Mouse (Mus musculus) Muller cell, postnatal 12 days (primary cell): Measurements from ENCODE around the gene Fgfrl1.

ENCODE experiments used
- DNase-seq: peaks from one replicate; pipeline ENCODE4 v3.0.0-alpha.2; 2015; ENCODE audit errors: inconsistent ontology term

The Fgfrl1 gene

DNA sequence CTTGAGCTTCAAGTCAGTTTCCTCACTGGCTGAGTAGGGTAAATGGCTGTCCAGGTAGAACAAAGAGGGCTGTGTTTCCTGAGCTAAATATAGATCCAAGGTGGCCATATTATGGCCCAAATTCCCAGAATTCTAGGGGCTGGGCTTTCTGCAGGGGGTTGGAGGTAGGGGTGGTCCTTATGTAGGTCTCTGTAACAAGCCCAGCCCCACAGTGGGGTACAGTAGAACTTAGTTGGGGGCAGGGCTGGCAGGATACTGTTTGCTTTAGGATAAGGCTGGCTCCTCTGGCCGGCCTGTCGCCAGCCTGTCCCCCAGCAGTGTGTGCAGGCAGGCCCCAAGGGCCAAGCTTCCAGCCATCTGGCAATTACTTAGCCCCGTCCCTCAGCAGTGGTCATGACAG, 8.2 kb downstream of the Fgfrl1 start:
- DNase-seq: no peak

DNA sequence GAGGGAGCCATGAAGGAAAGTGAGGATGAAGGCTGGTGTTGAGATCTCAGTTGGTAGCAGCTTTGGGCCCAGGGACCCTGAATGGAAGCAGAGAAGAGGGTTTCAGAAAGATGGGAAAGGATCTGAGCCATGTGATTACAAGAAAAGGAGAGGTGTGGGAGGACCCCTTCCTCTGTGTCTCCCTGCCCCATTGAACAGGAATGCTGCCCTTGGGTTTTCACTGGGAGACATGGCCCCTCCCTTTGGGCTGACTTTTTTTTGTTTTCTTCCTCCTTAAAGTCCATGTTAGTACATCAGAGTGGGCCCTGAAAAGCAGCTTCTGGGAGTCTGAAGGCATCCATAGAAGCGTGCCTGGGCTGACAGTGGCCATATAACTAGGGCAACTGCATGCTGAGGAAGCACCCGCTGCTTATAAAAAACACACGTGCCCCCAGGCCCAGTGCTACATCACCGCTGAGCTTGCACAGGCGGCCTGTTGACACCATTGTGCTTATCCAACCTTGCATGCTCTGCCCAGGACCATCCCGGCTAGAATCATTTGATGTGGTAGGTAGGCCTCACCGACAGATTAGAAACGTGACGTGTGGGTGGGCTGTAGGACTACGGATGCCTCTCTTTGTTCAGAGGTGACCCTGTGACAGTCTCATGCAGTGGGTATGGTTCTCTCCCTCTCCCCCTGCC, 9.3 kb downstream of the Fgfrl1 start:
- no peak for DNase-seq

DNA sequence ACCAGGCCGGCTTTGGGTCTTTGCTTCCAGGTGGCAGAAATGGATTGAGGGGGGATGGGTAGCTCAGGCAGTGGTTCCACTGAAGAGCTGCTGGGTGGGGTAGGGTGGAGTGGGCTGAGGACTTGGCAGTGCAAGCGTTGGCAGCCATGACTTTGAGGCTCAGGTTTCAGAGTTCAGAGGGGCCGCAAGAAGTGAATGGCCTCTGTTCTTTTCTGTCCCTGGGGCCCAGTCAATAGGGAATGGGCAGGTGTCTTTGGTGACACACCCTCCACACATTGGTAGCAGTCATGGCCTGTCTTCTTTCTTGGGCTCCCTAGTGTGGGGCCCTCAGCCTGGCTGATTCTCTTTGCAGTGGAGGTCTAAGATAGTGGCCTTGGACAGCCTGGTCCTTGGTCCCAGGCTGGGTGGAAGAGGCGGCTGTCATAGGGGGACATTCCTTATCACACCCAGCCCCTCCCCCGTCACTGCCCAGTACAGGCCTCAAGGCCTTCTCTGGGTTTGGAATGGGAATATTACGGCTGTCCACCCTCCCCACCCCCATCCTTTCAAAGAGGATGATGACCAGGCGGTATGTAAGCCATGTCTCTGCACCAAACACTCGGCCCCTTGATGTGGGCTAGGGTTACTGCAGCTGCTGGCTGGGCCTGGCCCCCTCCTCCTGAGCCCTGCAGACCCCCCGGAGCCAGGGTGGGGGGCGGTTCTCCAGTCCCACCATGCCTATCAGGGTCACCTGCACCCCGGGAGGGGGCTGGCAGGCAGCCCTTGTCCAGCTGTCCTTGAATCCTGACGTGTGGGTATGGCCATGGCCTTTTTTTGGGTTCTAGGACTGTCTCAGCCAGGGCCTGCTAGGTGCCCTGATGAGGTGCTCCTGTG, 11.8 kb downstream of the Fgfrl1 start:
- DNase-seq: no peak

DNA sequence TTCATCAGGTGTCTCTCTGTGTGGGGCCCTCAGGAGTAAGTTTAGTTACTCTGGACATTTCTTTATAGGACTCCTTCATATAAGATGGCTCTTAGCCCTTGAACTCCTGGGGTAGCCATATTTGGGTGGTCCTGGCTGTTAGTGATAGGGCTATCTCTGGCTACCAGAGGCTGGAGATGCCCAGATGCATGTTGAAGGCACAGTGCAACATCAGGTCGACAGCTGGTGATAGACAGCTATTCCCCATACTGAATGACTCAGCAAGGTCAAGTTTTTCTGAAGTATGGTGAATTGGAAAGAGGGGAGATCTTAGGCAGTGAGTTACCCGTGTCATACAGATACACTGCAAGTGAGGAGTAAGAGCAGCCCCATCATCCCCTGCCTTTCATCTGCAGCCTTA, 15.6 kb downstream of the Fgfrl1 start:
- DNase-seq: no peak

- no peak for DNase-seq
Observed at GRCm38 (mm10) chr5:108708419-108708818, 16.2 kb downstream of the Fgfrl1 start.

- no peak for DNase-seq
Observed at GRCm38 (mm10) chr5:108708981-108709731, 17.0 kb downstream of the Fgfrl1 start.

- DNase-seq: no peak
Observed at GRCm38 (mm10) chr5:108711968-108712367, 19.8 kb downstream of the Fgfrl1 start.

GRCm38 (mm10) chr5:108713096-108713495, 20.9 kb downstream of the Fgfrl1 start:
- DNase-seq: no peak

DNA sequence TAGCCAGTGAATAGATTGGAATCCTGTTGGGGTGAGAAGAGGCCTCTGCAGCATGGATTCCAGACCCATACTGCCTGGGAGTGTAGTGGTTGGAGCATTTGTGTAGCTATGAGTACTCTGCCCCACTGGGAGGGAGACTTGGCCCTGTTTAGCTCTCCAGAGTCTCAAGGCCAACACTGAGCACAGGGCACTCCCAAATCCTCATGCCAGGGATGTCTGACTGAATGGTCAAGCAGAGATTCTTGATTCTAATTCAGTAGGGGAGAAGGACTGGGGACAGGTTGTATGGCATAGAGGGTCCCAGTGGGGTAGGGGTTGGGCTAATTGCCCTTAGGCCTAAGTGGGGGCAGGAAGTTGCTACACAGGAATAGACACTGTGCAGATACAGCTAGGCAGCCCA, 21.5 kb downstream of the Fgfrl1 start:
- DNase-seq: peak; percentile 46

- peak; percentile 79 for DNase-seq
Observed at GRCm38 (mm10) chr5:108714149-108714548, 22.0 kb downstream of the Fgfrl1 start.

GRCm38 (mm10) chr5:108715974-108716373, 23.8 kb downstream of the Fgfrl1 start:
- no peak for DNase-seq

- DNase-seq: peak; percentile 45
Observed at GRCm38 (mm10) chr5:108718051-108718450, 25.9 kb downstream of the Fgfrl1 start.

DNA sequence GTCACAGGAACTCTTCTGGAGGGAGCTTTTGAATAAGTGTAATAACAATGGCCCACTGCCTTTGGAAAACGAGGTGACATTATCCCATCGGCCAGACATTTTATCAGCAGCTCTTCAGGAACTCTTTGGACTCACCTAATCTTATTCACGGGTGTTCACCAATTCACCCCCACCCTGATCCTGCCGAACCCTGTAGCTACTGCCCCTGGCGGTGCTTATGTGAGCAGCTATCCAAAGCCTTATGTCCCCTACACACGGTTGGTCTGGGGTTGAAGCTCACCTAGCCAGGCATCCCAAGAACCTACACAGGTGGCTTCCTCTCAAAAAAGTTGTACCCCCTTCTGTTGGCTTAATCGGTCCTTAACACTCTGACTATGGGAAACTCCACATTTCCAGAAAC, 27.6 kb downstream of the Fgfrl1 start:
- no peak for DNase-seq

DNA sequence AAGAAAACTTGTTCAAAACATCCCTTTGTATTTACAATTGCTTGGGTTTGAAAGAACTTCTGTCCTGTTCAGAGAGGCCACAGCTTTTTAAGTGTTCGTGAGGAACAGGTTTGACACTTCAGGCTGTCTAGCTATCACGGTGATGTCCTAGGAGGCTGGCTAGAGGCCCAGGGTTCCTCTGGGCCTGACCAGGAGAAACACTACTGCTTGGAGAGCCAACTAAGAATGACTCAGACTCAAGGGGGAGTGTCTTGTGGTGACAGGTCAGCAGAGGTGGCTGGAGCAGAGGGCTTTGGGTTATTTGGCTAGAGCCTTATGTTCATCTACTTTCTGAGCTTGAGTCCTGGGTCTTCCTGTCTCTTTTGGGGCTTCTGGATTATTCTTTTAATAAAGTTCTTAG, 31.8 kb downstream of the Fgfrl1 start:
- peak; percentile 87 for DNase-seq

GRCm38 (mm10) chr5:108726557-108727248, 34.5 kb downstream of the Fgfrl1 start:
- peak; percentile 84 for DNase-seq

DNA sequence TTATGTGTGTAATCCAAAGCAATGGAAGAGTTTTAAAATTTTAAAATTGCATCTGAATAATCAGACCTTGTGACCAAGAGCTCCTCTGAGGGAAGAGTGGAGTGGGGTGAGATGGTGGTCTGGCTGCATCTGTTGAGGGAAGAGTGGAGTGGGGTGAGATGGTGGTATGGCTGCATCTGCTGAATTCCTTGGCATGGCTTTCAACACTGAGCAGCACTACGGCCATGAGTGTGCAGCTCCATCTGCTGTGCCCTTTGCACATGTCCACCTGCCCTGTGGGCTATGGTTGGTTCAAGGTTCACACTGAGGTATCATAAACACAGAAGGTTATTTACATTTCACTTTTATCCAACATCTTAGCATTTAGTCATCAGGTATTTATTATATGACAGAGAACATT, 35.2 kb downstream of the Fgfrl1 start:
- no peak for DNase-seq

DNA sequence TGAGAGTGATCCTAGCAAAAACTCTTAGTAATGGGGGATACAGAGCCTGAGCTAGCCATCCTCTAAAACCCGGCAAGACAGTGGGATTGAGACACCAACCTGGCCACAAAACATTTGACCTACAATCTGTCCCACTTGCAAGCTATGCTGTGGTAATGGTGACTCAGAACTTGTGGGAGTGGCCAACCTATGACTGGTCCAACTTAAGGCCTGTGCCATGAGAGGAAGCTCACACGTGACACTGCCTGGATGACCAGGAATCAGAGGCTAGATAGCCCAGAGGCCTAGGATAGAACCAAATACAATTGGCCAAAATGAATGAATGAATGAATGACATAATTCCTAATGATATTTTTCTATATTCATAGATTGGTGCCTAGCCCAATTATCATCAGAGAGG, 49.7 kb downstream of the Fgfrl1 start:
- DNase-seq: no peak

DNA sequence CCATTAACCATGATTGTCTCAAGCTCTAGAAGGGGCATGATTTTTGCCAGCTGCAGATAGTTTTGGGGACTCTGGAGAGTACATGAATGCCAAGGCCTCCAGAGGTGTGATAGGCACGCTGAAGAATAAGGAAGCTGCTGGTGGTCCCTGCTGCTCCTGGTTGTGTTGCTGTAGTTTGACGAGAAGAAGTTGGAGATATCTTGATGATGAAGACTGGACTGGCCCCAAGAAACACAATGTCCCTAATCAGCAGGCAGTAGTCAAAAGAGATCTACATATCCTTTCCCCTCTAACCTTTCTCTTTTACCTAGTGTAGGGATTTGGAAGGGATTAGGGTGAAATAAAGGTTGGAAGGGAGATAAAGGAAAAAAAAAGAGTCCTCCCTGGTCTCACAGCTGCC, 50.4 kb downstream of the Fgfrl1 start:
- DNase-seq: no peak

DNA sequence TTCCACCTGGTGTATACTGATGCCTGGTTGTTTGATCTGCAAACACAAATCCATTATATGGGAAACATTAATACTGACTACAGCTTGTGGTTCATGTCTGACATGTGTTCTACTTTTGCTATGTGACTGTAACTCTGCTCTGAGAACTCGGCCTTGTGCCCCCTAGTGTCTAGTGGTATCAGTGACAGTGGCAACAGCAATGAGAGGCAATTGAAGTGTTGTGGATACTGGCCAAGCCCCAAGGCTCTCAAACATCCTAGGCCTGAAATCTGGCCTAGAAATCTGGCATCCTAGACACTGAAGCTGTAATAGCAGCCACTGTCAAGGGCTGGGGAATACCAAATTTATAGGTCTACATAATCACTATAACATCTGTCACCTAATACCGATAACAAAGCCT, 51.7 kb downstream of the Fgfrl1 start:
- DNase-seq: no peak

- DNase-seq: no peak
Observed at GRCm38 (mm10) chr5:108744629-108745028, 52.4 kb downstream of the Fgfrl1 start.

GRCm38 (mm10) chr5:108750328-108751210, 58.4 kb downstream of the Fgfrl1 start:
- DNase-seq: no peak
